Mouse (Mus musculus): Measurements from ENCODE around the gene Chst11. TPM values are rescaled to one million over a fixed set of nuclear protein-coding genes. Genes with fewer than 3 reads are reported as not detected.

Gene Chst11
- polyA plus RNA-seq, 1 experiment, result 5.2 TPM

GRCm38 (mm10) chr10:83030103-83030661, 44.9 kb downstream of the Chst11 start:
- no peak overlapping the region for H3K4me3 ChIP-seq (ENCODE audit: low read depth, low read length)
- TF ChIP-seq EP300 (IDR thresholded peaks at IDR 0.05; ENCODE audit: insufficient read depth, low read depth, low read length) (no peak), POLR2A (IDR thresholded peaks at IDR 0.05; ENCODE audit: insufficient read depth, low read length) (no peak), CTCF (IDR thresholded peaks at IDR 0.05; ENCODE audit: low read depth, low read length) (no peak)
- no peaks in the 10 kb centered on the region for H3K4me1 ChIP-seq (ENCODE audit: control insufficient read depth, insufficient read depth, low read length)
- no peak overlapping the region for H3K9ac ChIP-seq (ENCODE audit: low read depth, poor library complexity, severe bottlenecking)
- no peaks in the 10 kb centered on the region for H3K36me3 ChIP-seq (ENCODE audit: control insufficient read depth, insufficient read depth, low read length, poor library complexity, severe bottlenecking)
- H3K9me3 ChIP-seq (replicated peaks; ENCODE audit: control insufficient read depth, insufficient read depth, low read length, poor library complexity, severe bottlenecking), result no peaks in the 10 kb centered on the region
- no peak overlapping the region for H3K27ac ChIP-seq (ENCODE audit: insufficient read depth, low read length)
- H3K27me3 ChIP-seq (ENCODE audit: control insufficient read depth, insufficient read depth, low read length, poor library complexity, severe bottlenecking), result no peaks in the 10 kb centered on the region

- H3K36me3 ChIP-seq (ENCODE audit: control insufficient read depth, insufficient read depth, low read length, poor library complexity, severe bottlenecking), result no peaks in the 10 kb centered on the region
- no peaks in the 10 kb centered on the region for H3K27me3 ChIP-seq (ENCODE audit: control insufficient read depth, insufficient read depth, low read length, poor library complexity, severe bottlenecking)
- no peaks in the 10 kb centered on the region for H3K4me1 ChIP-seq (ENCODE audit: control insufficient read depth, insufficient read depth, low read length)
- H3K9ac ChIP-seq (ENCODE audit: low read depth, poor library complexity, severe bottlenecking), result no peak overlapping the region
- no peak for TF ChIP-seq CTCF (IDR thresholded peaks at IDR 0.05; ENCODE audit: low read depth, low read length)
- no peaks in the 10 kb centered on the region for H3K9me3 ChIP-seq (replicated peaks; ENCODE audit: control insufficient read depth, insufficient read depth, low read length, poor library complexity, severe bottlenecking)
- no peak overlapping the region for H3K4me3 ChIP-seq (ENCODE audit: low read depth, low read length)
- no peak overlapping the region for H3K27ac ChIP-seq (ENCODE audit: insufficient read depth, low read length)
Measured at GRCm38 (mm10) chr10:83030928-83031327, 45.6 kb downstream of the Chst11 start.

DNA sequence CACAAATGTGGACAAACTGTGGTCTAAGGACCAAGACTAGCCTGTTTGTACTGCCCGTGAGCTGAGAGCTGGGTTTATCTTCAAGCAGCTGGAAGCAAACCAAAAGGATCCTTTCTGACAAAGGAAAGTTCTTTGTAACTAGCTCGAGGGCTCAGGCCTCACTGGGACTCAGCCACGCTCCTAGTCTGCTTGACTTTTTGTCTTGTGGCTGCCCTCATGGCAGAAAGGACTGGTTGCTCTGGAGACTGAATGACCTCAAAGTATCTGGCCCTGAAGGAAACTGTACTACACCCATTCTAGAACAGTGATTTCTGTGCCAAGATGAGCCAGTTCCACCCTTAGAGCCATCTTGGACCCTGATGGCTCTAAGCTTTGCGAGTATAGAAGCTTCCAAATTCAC, 46.3 kb downstream of the Chst11 start:
- Histone ChIP-seq H3K36me3 (ENCODE audit: control insufficient read depth, insufficient read depth, low read length, poor library complexity, severe bottlenecking) (no peaks in the 10 kb centered on the region), H3K9ac (ENCODE audit: low read depth, poor library complexity, severe bottlenecking) (no peak overlapping the region), H3K4me3 (ENCODE audit: low read depth, low read length) (no peak overlapping the region), H3K27ac (ENCODE audit: insufficient read depth, low read length) (no peak overlapping the region), H3K4me1 (ENCODE audit: control insufficient read depth, insufficient read depth, low read length) (no peaks in the 10 kb centered on the region), H3K9me3 (replicated peaks; ENCODE audit: control insufficient read depth, insufficient read depth, low read length, poor library complexity, severe bottlenecking) (no peaks in the 10 kb centered on the region), H3K27me3 (ENCODE audit: control insufficient read depth, insufficient read depth, low read length, poor library complexity, severe bottlenecking) (no peaks in the 10 kb centered on the region)
- TF ChIP-seq CTCF (IDR thresholded peaks at IDR 0.05; ENCODE audit: low read depth, low read length) (no peak), POLR2A (IDR thresholded peaks at IDR 0.05; ENCODE audit: insufficient read depth, low read length) (no peak), EP300 (IDR thresholded peaks at IDR 0.05; ENCODE audit: insufficient read depth, low read depth, low read length) (no peak)

DNA sequence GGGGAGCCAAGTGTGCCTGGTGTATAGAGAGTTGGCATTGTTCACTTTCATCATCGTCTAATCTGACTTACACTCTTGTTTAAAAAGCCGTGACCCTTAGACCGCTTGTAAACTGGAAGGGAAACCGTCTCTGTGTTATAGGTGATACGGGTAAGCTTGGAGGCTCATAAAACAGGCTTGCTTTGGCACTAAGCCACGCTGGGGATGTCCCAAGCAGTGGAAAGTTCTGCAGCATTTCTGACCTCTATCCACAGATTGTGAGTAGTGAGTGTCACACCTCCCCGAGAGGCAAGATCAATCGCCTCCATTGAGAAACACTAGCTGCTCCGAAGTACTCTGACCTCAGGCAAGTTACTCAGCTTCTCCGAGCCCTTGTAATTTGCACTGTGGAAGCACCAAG, 47.3 kb downstream of the Chst11 start:
- Histone ChIP-seq H3K9ac (ENCODE audit: low read depth, poor library complexity, severe bottlenecking) (no peak overlapping the region), H3K27ac (ENCODE audit: insufficient read depth, low read length) (no peak overlapping the region), H3K36me3 (ENCODE audit: control insufficient read depth, insufficient read depth, low read length, poor library complexity, severe bottlenecking) (no peaks in the 10 kb centered on the region), H3K27me3 (ENCODE audit: control insufficient read depth, insufficient read depth, low read length, poor library complexity, severe bottlenecking) (no peaks in the 10 kb centered on the region), H3K9me3 (replicated peaks; ENCODE audit: control insufficient read depth, insufficient read depth, low read length, poor library complexity, severe bottlenecking) (no peaks in the 10 kb centered on the region), H3K4me1 (ENCODE audit: control insufficient read depth, insufficient read depth, low read length) (no peaks in the 10 kb centered on the region), H3K4me3 (ENCODE audit: low read depth, low read length) (no peak overlapping the region)
- TF ChIP-seq EP300 (IDR thresholded peaks at IDR 0.05; ENCODE audit: insufficient read depth, low read depth, low read length) (no peak), CTCF (IDR thresholded peaks at IDR 0.05; ENCODE audit: low read depth, low read length) (no peak), POLR2A (IDR thresholded peaks at IDR 0.05; ENCODE audit: insufficient read depth, low read length) (no peak)

DNA sequence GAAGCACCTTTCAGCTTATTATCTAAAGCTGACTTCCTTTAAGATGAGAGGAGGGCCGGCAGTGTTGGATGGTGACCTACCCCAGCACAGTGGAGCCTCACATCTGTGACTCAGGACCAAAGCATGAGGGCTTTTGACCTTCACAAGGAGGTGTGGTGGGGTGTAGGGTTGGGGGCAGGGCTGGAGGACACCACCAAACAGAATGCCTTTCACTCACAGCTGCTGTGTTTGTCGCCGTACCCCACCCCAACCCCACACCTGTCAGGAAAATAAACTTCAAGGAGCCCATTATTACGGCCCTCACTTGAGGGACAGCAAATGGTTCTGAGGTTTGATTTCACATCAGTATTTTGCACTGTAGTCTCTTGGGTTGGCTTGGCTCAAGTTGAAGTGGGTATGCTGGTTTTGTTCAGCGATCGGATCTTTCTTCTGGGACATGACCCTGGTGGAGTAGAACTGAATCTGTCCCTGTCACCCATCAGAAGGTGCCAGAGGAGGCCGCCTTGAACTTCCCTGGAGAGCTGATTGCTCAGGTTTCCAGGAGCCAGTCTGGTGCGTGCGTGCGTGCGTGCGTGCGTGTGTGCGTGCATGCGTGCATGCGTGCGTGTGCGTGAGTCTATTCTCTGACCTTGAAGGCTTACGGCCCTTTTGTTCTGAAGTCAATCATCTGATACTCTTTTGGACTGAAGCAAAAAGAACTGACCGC, 51.2 kb downstream of the Chst11 start:
- no peak overlapping the region for H3K27ac ChIP-seq (ENCODE audit: insufficient read depth, low read length)
- H3K9me3 ChIP-seq (replicated peaks; ENCODE audit: control insufficient read depth, insufficient read depth, low read length, poor library complexity, severe bottlenecking), result no peaks in the 10 kb centered on the region
- H3K4me3 ChIP-seq (ENCODE audit: low read depth, low read length), result no peak overlapping the region
- H3K27me3 ChIP-seq (ENCODE audit: control insufficient read depth, insufficient read depth, low read length, poor library complexity, severe bottlenecking), result no peaks in the 10 kb centered on the region
- no peaks in the 10 kb centered on the region for H3K4me1 ChIP-seq (ENCODE audit: control insufficient read depth, insufficient read depth, low read length)
- H3K9ac ChIP-seq (ENCODE audit: low read depth, poor library complexity, severe bottlenecking), result no peak overlapping the region
- no peaks in the 10 kb centered on the region for H3K36me3 ChIP-seq (ENCODE audit: control insufficient read depth, insufficient read depth, low read length, poor library complexity, severe bottlenecking)
- TF ChIP-seq POLR2A (IDR thresholded peaks at IDR 0.05; ENCODE audit: insufficient read depth, low read length) (no peak), EP300 (IDR thresholded peaks at IDR 0.05; ENCODE audit: insufficient read depth, low read depth, low read length) (0 out of 2 replicates have a peak, but pooled peaks have one; percentile 10), CTCF (IDR thresholded peaks at IDR 0.05; ENCODE audit: low read depth, low read length) (no peak)

- Histone ChIP-seq H3K36me3 (ENCODE audit: control insufficient read depth, insufficient read depth, low read length, poor library complexity, severe bottlenecking) (no peaks in the 10 kb centered on the region), H3K27me3 (ENCODE audit: control insufficient read depth, insufficient read depth, low read length, poor library complexity, severe bottlenecking) (no peaks in the 10 kb centered on the region), H3K4me1 (ENCODE audit: control insufficient read depth, insufficient read depth, low read length) (no peaks in the 10 kb centered on the region), H3K4me3 (ENCODE audit: low read depth, low read length) (no peak overlapping the region), H3K9ac (ENCODE audit: low read depth, poor library complexity, severe bottlenecking) (no peak overlapping the region), H3K27ac (ENCODE audit: insufficient read depth, low read length) (no peak overlapping the region), H3K9me3 (replicated peaks; ENCODE audit: control insufficient read depth, insufficient read depth, low read length, poor library complexity, severe bottlenecking) (no peaks in the 10 kb centered on the region)
- TF ChIP-seq EP300 (IDR thresholded peaks at IDR 0.05; ENCODE audit: insufficient read depth, low read depth, low read length) (no peak), CTCF (IDR thresholded peaks at IDR 0.05; ENCODE audit: low read depth, low read length) (no peak), POLR2A (IDR thresholded peaks at IDR 0.05; ENCODE audit: insufficient read depth, low read length) (no peak)
Measured at GRCm38 (mm10) chr10:83038166-83038565, 52.9 kb downstream of the Chst11 start.

Data from ES-Bruce4 (cell line).